Mouse (Mus musculus) midbrain, embryonic 15.5 days (tissue): ENCODE results near the gene Slc13a2. TPM values are rescaled to one million over a fixed set of nuclear protein-coding genes. Genes with fewer than 3 reads are reported as not detected.

Experiments
- ATAC-seq: fragments of 200-750 bp; cut with Nextera tagmentation; replicated peaks from 2 replicates; pipeline ENCODE4 v1.8.0; 2017; ENCODE audit warnings: moderate TSS enrichment
- H3K27ac ChIP-seq: fragments of 300-500 bp; sonication (generic); 2 replicates; pipeline ENCODE4 v1.5.1; 2015; ENCODE audit warnings: mild to moderate bottlenecking, inconsistent platforms
- H3K27me3 ChIP-seq: fragments of 300-500 bp; sonication (generic); replicated peaks from 2 replicates; pipeline ENCODE4 v1.6.1; 2015; ENCODE audit warnings: inconsistent platforms
- H3K36me3 ChIP-seq: fragments of 300-500 bp; sonication (generic); replicated peaks from 2 replicates; pipeline ENCODE4 v1.6.1; 2015; ENCODE audit warnings: inconsistent platforms
- H3K4me1 ChIP-seq: fragments of 300-500 bp; sonication (generic); 2 replicates; pipeline ENCODE4 v1.6.1; 2015; ENCODE audit warnings: inconsistent platforms
- H3K4me2 ChIP-seq: fragments of 300-500 bp; sonication (generic); 2 replicates; pipeline ENCODE4 v1.6.1; 2015; ENCODE audit warnings: inconsistent platforms, mild to moderate bottlenecking, moderate library complexity
- H3K4me3 ChIP-seq: fragments of 300-500 bp; sonication (generic); 2 replicates; pipeline ENCODE4 v1.5.1; 2015; ENCODE audit warnings: mild to moderate bottlenecking, inconsistent platforms
- H3K9ac ChIP-seq: fragments of 300-500 bp; sonication (generic); 2 replicates; pipeline ENCODE4 v1.6.1; 2015; ENCODE audit warnings: mild to moderate bottlenecking, inconsistent platforms
- H3K9me3 ChIP-seq: fragments of 300-500 bp; sonication (generic); 2 replicates; pipeline ENCODE4 v1.6.1; 2016; ENCODE audit warnings: inconsistent platforms
- WGBS: fragments of 180-500 bp; shearing (Covaris S2); methylation state at CpG from one replicate; pipeline ENCODE4 v1.1.7; 2015; ENCODE audit warnings: mixed read lengths; 5-methylcytosine and 5-hydroxymethylcytosine counted together
- polyA plus RNA-seq: library from polyadenylated mRNA; unstranded; fragments of >200 nt; fragmentation: Nextera tagmentation; extraction: Ambion mirVana; gene quantifications from 2 replicates; pipeline ENCODE4 v1.2.1, GENCODE M21; 2015

Gene Slc13a2
- polyA plus RNA-seq, 1 experiment from 2014 or later = not detected

DNA sequence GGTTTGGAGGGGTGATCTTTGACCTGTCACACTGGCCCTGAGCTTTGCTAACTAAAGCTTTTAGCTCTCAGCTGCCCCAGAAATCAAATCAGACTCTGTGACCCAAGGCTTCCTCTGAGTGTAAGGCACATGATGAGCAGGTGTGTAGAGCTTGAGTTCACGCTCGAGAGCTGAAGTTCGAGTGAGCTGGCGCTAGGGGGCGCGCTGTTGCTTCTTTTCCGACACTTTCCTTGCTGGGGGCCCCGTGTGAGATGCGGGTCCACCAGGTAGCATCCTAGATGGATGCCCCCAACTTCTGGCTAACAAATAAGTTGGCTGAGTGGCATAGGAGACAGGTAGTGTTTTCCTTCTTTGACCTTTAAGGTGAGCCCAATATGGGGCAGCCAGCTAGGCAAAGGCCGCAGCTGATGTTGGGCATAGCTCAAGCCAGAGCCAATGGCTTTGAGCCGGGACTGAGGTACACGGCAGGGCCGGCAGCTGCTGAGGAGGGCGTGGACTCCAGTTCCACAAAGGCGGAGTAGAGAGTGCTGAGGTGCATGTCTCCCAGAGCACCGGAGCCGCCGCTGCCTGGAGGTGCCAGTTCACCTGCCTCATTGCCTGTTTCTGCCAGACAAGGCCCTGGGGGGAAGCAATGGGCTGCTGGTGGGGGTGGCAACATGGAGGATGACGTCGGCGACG, 63.5 kb downstream of the Slc13a2 start:
- Histone ChIP-seq H3K4me2 (no peak overlapping the region), H3K36me3 (no peaks in the 10 kb centered on the region), H3K4me3 (no peak overlapping the region), H3K27me3 (no peaks in the 10 kb centered on the region), H3K4me1 (no peaks in the 10 kb centered on the region), H3K9ac (no peak overlapping the region), H3K9me3 (no peaks in the 10 kb centered on the region), H3K27ac (no peak overlapping the region)
- ATAC-seq = no peak
- WGBS = 13% methylated on average over 22 of the region's 22 CpGs

GRCm38 (mm10) chr11:78355471-78356238, 66.4 kb downstream of the Slc13a2 start:
- Histone ChIP-seq H3K27me3 (no peaks in the 10 kb centered on the region), H3K4me2 (no peak overlapping the region), H3K4me3 (no peak overlapping the region), H3K27ac (no peak overlapping the region), H3K36me3 (no peaks in the 10 kb centered on the region), H3K4me1 (no peaks in the 10 kb centered on the region), H3K9ac (no peak overlapping the region), H3K9me3 (no peaks in the 10 kb centered on the region)
- no peak for ATAC-seq
- 31% methylated on average over 4 of the region's 4 CpGs for WGBS

- Histone ChIP-seq H3K9me3 (no peaks in the 10 kb centered on the region), H3K4me2 (no peak overlapping the region), H3K4me1 (no peaks in the 10 kb centered on the region), H3K36me3 (no peaks in the 10 kb centered on the region), H3K4me3 (no peak overlapping the region), H3K9ac (no peak overlapping the region), H3K27me3 (no peaks in the 10 kb centered on the region), H3K27ac (no peak overlapping the region)
- no peak for ATAC-seq
- WGBS = 85% methylated on average over 6 of the region's 6 CpGs
Observed at GRCm38 (mm10) chr11:78354905-78355304, 67.1 kb downstream of the Slc13a2 start.

GRCm38 (mm10) chr11:78353081-78353480, 68.9 kb downstream of the Slc13a2 start:
- no peak overlapping the region for H3K4me2 ChIP-seq
- H3K27ac ChIP-seq = no peak overlapping the region
- H3K4me1 ChIP-seq = no peaks in the 10 kb centered on the region
- no peak overlapping the region for H3K9ac ChIP-seq
- H3K36me3 ChIP-seq = peaks cover 5% of the 10 kb centered on the region; the same call in 1 of the 2 replicates
- H3K27me3 ChIP-seq = no peaks in the 10 kb centered on the region
- WGBS = 91% methylated on average over 1 of the region's 1 CpGs
- H3K9me3 ChIP-seq = no peaks in the 10 kb centered on the region
- no peak for ATAC-seq
- H3K4me3 ChIP-seq = no peak overlapping the region

DNA sequence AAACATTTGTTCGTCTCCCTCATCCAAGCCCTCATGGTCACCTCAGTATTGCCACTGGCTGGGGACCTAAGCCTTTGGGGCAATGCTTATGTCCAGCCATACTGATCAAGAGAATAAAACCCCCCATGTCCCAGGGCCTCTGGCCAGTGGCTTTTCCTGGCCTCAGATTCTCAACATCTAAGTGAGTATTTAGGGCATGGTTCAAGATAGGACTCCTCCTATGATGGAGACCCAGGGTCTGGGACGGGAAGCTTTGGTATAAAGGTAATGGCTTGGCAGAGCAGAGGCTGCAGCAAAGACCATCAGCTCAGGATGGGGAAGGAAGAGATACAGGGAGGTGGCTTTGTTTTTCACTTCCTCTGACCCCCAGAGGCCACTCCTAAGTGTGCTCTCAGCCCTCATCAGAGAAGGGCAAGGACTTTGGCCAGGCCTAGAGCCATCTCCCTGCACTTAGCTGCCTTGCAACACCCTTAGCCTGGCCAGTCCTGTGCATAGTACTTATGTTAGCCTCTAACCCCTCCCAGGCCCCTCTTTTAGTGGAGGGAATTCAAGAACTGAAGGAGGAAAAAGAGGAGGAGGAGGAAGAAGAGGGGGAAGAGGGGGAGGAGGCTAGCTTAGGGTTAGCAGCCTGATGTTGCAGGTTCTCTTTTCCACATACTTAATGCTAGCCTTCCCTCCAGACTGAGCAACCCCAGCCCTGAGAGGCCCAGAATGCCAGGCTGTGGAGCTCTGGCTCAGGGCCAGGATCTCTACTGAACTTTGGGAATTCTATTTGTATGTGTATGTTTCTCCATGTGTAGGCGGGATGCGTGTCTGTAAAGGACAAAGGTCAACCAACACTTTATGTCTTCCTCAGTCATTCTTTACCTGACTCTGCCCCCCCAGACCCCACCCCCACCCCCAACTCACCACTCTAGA, 72.3 kb downstream of the Slc13a2 start:
- H3K9ac ChIP-seq = no peak overlapping the region
- H3K4me2 ChIP-seq = no peak overlapping the region
- WGBS = 78% methylated on average over 4 of the region's 4 CpGs
- no peak overlapping the region for H3K4me3 ChIP-seq
- peaks cover 23% of the 10 kb centered on the region for H3K4me1 ChIP-seq
- no peaks in the 10 kb centered on the region for H3K9me3 ChIP-seq
- H3K27ac ChIP-seq = no peak overlapping the region
- peaks cover 5% of the 10 kb centered on the region; the same call in 1 of the 2 replicates for H3K36me3 ChIP-seq
- ATAC-seq = no peak
- no peaks in the 10 kb centered on the region for H3K27me3 ChIP-seq

DNA sequence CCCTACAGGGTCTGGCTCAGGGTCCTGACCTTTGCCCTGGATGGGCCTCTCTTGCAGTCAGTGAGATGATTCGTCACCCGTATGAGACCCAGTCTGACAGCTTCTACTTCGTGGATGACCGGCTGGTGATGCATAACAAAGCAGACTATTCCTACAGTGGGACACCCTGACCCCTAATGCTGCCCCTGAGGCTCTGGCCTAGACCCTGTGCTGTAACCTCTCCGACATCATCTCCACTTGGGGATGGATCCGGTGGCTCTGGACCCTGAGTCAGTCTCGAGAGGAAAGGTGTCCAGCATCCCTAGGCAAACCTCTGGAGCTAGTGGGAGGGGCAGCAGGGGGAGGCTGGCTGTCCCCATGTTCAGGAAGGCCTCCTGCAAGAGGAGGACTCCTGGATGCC, 73.5 kb downstream of the Slc13a2 start:
- ATAC-seq = no peak
- peaks cover 32% of the 10 kb centered on the region for H3K4me1 ChIP-seq
- no peaks in the 10 kb centered on the region for H3K27me3 ChIP-seq
- H3K4me3 ChIP-seq = no peak overlapping the region
- H3K27ac ChIP-seq = no peak overlapping the region
- H3K9me3 ChIP-seq = no peaks in the 10 kb centered on the region
- no peak overlapping the region for H3K9ac ChIP-seq
- peaks cover 5% of the 10 kb centered on the region; the same call in 1 of the 2 replicates for H3K36me3 ChIP-seq
- no peak overlapping the region for H3K4me2 ChIP-seq
- WGBS = 63% methylated on average over 7 of the region's 7 CpGs

DNA sequence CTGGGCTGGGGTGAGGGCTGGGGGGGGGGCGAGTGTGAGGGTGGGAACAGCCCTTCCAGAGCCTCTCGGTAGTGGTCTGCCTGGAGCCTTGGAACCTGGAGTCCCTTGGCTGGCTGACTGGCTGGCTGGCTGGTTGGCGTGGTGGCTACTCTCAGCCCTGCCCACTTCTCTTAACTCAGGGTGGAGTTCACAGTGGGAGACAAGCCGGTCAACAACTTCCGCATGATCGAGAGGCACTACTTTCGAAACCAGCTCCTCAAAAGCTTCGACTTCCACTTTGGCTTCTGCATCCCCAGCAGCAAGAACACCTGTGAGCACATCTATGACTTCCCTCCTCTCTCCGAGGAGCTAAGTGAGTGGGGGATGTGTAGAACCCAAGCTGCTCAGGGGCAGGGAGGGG, 74.1 kb downstream of the Slc13a2 start:
- Histone ChIP-seq H3K27me3 (no peaks in the 10 kb centered on the region), H3K4me1 (peaks cover 32% of the 10 kb centered on the region), H3K9ac (no peak overlapping the region), H3K36me3 (peaks cover 5% of the 10 kb centered on the region; the same call in 1 of the 2 replicates), H3K4me2 (no peak overlapping the region), H3K9me3 (no peaks in the 10 kb centered on the region), H3K4me3 (no peak overlapping the region), H3K27ac (no peak overlapping the region)
- no peak for ATAC-seq
- WGBS = 80% methylated on average over 9 of the region's 9 CpGs

Other genes starting within 250 kb of the Slc13a2 start
- 6.5 and 7.3 TPM in 2 replicates for gene Nek8, start 245.5 kb downstream of the Slc13a2 start, polyA plus RNA-seq
- gene Tlcd1, start 245.5 kb downstream of the Slc13a2 start, polyA plus RNA-seq = 7.4 and 7.6 TPM in 2 replicates
- gene Rpl23a, start 238.6 kb downstream of the Slc13a2 start, polyA plus RNA-seq = 695 and 703 TPM in 2 replicates
- gene Rab34, start 233.8 kb downstream of the Slc13a2 start, polyA plus RNA-seq = 56.3 and 61.5 TPM in 2 replicates
- 1.7 and 2.2 TPM in 2 replicates for gene Proca1, start 228.8 kb downstream of the Slc13a2 start, polyA plus RNA-seq
- 90.0 and 93.6 TPM in 2 replicates for gene Sdf2, start 176.5 kb downstream of the Slc13a2 start, polyA plus RNA-seq
- gene Supt6, start 176.2 kb downstream of the Slc13a2 start, polyA plus RNA-seq = 30.0 and 31.7 TPM in 2 replicates
- gene 2610507B11Rik, start 160.5 kb downstream of the Slc13a2 start, polyA plus RNA-seq = 55.0 and 62.3 TPM in 2 replicates
- 0.11 and 0.28 TPM in 2 replicates for gene BC030499, start 131.4 kb downstream of the Slc13a2 start, polyA plus RNA-seq
- gene Spag5, start 120.7 kb downstream of the Slc13a2 start, polyA plus RNA-seq = 6.9 and 9.6 TPM in 2 replicates
- 84.9 and 129 TPM in 2 replicates for gene Aldoc, start 99.2 kb downstream of the Slc13a2 start, polyA plus RNA-seq
- 71.5 and 76.6 TPM in 2 replicates for gene Pigs, start 93.8 kb downstream of the Slc13a2 start, polyA plus RNA-seq
- gene Unc119, start 78.7 kb downstream of the Slc13a2 start, polyA plus RNA-seq = 80.8 and 89.7 TPM in 2 replicates
- not detected in 2 replicates for gene Foxn1, start 35.7 kb downstream of the Slc13a2 start, polyA plus RNA-seq
- gene Slc46a1, start 43.5 kb upstream of the Slc13a2 start, polyA plus RNA-seq = 23.6 and 23.7 TPM in 2 replicates
- 52.4 and 56.8 TPM in 2 replicates for gene Sarm1, start 75.5 kb upstream of the Slc13a2 start, polyA plus RNA-seq
- gene Vtn, start 76.9 kb upstream of the Slc13a2 start, polyA plus RNA-seq = 137 and 184 TPM in 2 replicates
- 0.13 and 0.17 TPM in 2 replicates for gene Sebox, start 81.2 kb upstream of the Slc13a2 start, polyA plus RNA-seq
- gene Tmem199, start 90.0 kb upstream of the Slc13a2 start, polyA plus RNA-seq = 90.5 and 91.0 TPM in 2 replicates
- 182 and 192 TPM in 2 replicates for gene Poldip2, start 90.0 kb upstream of the Slc13a2 start, polyA plus RNA-seq
- gene Tnfaip1, start 114.1 kb upstream of the Slc13a2 start, polyA plus RNA-seq = 64.2 and 70.0 TPM in 2 replicates
- 117 and 128 TPM in 2 replicates for gene Ift20, start 114.1 kb upstream of the Slc13a2 start, polyA plus RNA-seq
- 35.0 and 35.4 TPM in 2 replicates for gene Tmem97, start 128.6 kb upstream of the Slc13a2 start, polyA plus RNA-seq